Mouse (Mus musculus) thymus, adult 2 months (tissue): ENCODE data around the gene Ogn.

Experiments used
- CTCF ChIP-seq: fragments of 200-500 bp; IDR thresholded peaks from 2 replicates; pipeline ENCODE4 v1.5.1; 2012; ENCODE audit warnings: mild to moderate bottlenecking, control low read depth, low read length, moderate library complexity, borderline replicate concordance; ENCODE audit not compliant: control insufficient read depth, poor library complexity, insufficient read depth; ENCODE audit errors: extremely low read depth
- POLR2A ChIP-seq: fragments of 200-500 bp; IDR thresholded peaks from 2 replicates; pipeline ENCODE4 v1.6.1; 2012; ENCODE audit warnings: mild to moderate bottlenecking, low read length, control low read depth, moderate library complexity; ENCODE audit not compliant: control insufficient read depth, poor library complexity, insufficient read depth; ENCODE audit errors: extremely low read depth

GRCm38 (mm10) chr13:49628167-49628566 is 20.3 kb downstream of the Ogn start:
- TF ChIP-seq CTCF (no peak), POLR2A (no peak)
